Mouse (Mus musculus): Measurements from ENCODE around the gene Dctn1. TPM values are rescaled to one million over a fixed set of nuclear protein-coding genes. Genes with fewer than 3 reads are reported as not detected.

The Dctn1 gene
- total and polyA plus RNA-seq, 3 experiments = 51.6 to 243 (median 83.0) TPM

GRCm38 (mm10) chr6:83215002-83215666 lies 49.4 kb downstream of the Dctn1 start:
- peaks cover 12% of the 10 kb centered on the region for H3K27me3 ChIP-seq (ENCODE audit: insufficient read depth, low read length)
- no peaks in the 10 kb centered on the region for H3K9me3 ChIP-seq (replicated peaks)
- no peak overlapping the region for H3K4me3 ChIP-seq (ENCODE audit: low read depth, low read length)
- DNase-seq (ENCODE audit: low spot score) (peak; percentile 57), ATAC-seq (ENCODE audit: extremely low read depth, insufficient number of reproducible peaks, low FRiP score, poor library complexity, severe bottlenecking) (no peak)
- no peaks in the 10 kb centered on the region for H3K36me3 ChIP-seq (replicated peaks)
- TF ChIP-seq GATA2 (IDR thresholded peaks at IDR 0.05; ENCODE audit: borderline replicate concordance, low read depth, low read length) (no peak), CTCF (IDR thresholded peaks at IDR 0.05; ENCODE audit: low read depth, low read length) (peak; percentile 66)
- H3K4me1 ChIP-seq (ENCODE audit: insufficient read depth, low read depth, low read length) = no peaks in the 10 kb centered on the region

GRCm38 (mm10) chr6:83219814-83220213 lies 54.1 kb downstream of the Dctn1 start, which contains the start of gene Slc4a5:
TSS of gene Slc4a5 (plus strand) at chr6:83219828.
- H3K36me3 ChIP-seq (replicated peaks) = no peaks in the 10 kb centered on the region
- no peaks in the 10 kb centered on the region for H3K9me3 ChIP-seq (replicated peaks)
- no peak for DNase-seq (ENCODE audit: low spot score)
- H3K4me1 ChIP-seq (ENCODE audit: insufficient read depth, low read depth, low read length) = no peaks in the 10 kb centered on the region
- no peak for ATAC-seq (ENCODE audit: extremely low read depth, insufficient number of reproducible peaks, low FRiP score, poor library complexity, severe bottlenecking)
- TF ChIP-seq POLR2AphosphoS5 (IDR thresholded peaks at IDR 0.05; ENCODE audit: insufficient replicate concordance, low read depth, low read length) = no peak
- no peak for TF ChIP-seq GATA2 (IDR thresholded peaks at IDR 0.05; ENCODE audit: borderline replicate concordance, low read depth, low read length)
- no peak for TF ChIP-seq CTCF (IDR thresholded peaks at IDR 0.05; ENCODE audit: low read depth, low read length)
- no peak within 1 kb of the TSS for H3K4me3 ChIP-seq (ENCODE audit: low read depth, low read length)
- peaks cover 8% of the 10 kb centered on the region for H3K27me3 ChIP-seq (ENCODE audit: insufficient read depth, low read length)

GRCm38 (mm10) chr6:83231486-83231885 lies 65.8 kb downstream of the Dctn1 start:
- TF ChIP-seq GATA1 (IDR thresholded peaks at IDR 0.05; ENCODE audit: borderline replicate concordance, low read length) (no peak), CTCF (IDR thresholded peaks at IDR 0.05; ENCODE audit: low read depth, low read length) (no peak), POLR2AphosphoS5 (IDR thresholded peaks at IDR 0.05; ENCODE audit: insufficient replicate concordance, low read depth, low read length) (no peak), TAL1 (conservative IDR thresholded peaks at IDR 0.05; ENCODE audit: low read depth, low read length) (no peak), GATA2 (IDR thresholded peaks at IDR 0.05; ENCODE audit: borderline replicate concordance, low read depth, low read length) (no peak)

GRCm38 (mm10) chr6:83233306-83233705 lies 67.6 kb downstream of the Dctn1 start:
- peaks cover 44% of the 10 kb centered on the region for H3K27me3 ChIP-seq (ENCODE audit: insufficient read depth, low read length)
- DNase-seq (ENCODE audit: low spot score) (no peak), ATAC-seq (ENCODE audit: extremely low read depth, insufficient number of reproducible peaks, low FRiP score, poor library complexity, severe bottlenecking) (no peak)
- TF ChIP-seq GATA2 (IDR thresholded peaks at IDR 0.05; ENCODE audit: borderline replicate concordance, low read depth, low read length) (no peak), TAL1 (conservative IDR thresholded peaks at IDR 0.05; ENCODE audit: low read depth, low read length) (no peak), POLR2AphosphoS5 (IDR thresholded peaks at IDR 0.05; ENCODE audit: insufficient replicate concordance, low read depth, low read length) (no peak), CTCF (IDR thresholded peaks at IDR 0.05; ENCODE audit: low read depth, low read length) (no peak), GATA1 (IDR thresholded peaks at IDR 0.05; ENCODE audit: borderline replicate concordance, low read length) (no peak)
- H3K36me3 ChIP-seq (replicated peaks) = no peaks in the 10 kb centered on the region
- H3K4me3 ChIP-seq (ENCODE audit: low read depth, low read length) = no peak overlapping the region
- H3K4me1 ChIP-seq (ENCODE audit: insufficient read depth, low read depth, low read length) = peaks cover 7% of the 10 kb centered on the region; the same call in 1 of the 2 replicates
- H3K9me3 ChIP-seq (replicated peaks) = no peaks in the 10 kb centered on the region

More at GRCm38 (mm10) chr6:83231486-83231885, 65.8 kb downstream of the Dctn1 start:
- Histone ChIP-seq H3K4me3 (ENCODE audit: low read depth, low read length) (no peak overlapping the region), H3K27me3 (ENCODE audit: insufficient read depth, low read length) (peaks cover 40% of the 10 kb centered on the region), H3K9me3 (replicated peaks) (no peaks in the 10 kb centered on the region), H3K4me1 (ENCODE audit: insufficient read depth, low read depth, low read length) (peaks cover 7% of the 10 kb centered on the region; the same call in 1 of the 2 replicates), H3K36me3 (replicated peaks) (no peaks in the 10 kb centered on the region)
- DNase-seq (ENCODE audit: low spot score) = no peak
- ATAC-seq (ENCODE audit: extremely low read depth, insufficient number of reproducible peaks, low FRiP score, poor library complexity, severe bottlenecking) = no peak

- ATAC-seq (ENCODE audit: extremely low read depth, insufficient number of reproducible peaks, low FRiP score, poor library complexity, severe bottlenecking) = no peak
- no peak for TF ChIP-seq GATA1 (IDR thresholded peaks at IDR 0.05; ENCODE audit: borderline replicate concordance, low read length)
- no peak for TF ChIP-seq CTCF (IDR thresholded peaks at IDR 0.05; ENCODE audit: low read depth, low read length)
- TF ChIP-seq TAL1 (conservative IDR thresholded peaks at IDR 0.05; ENCODE audit: low read depth, low read length) = no peak
- no peak for TF ChIP-seq GATA2 (IDR thresholded peaks at IDR 0.05; ENCODE audit: borderline replicate concordance, low read depth, low read length)
- TF ChIP-seq POLR2AphosphoS5 (IDR thresholded peaks at IDR 0.05; ENCODE audit: insufficient replicate concordance, low read depth, low read length) = no peak
- H3K4me3 ChIP-seq (ENCODE audit: low read depth, low read length) = no peak overlapping the region; the same call in 1 of the 2 replicates
- no peaks in the 10 kb centered on the region for H3K9me3 ChIP-seq (replicated peaks)
- H3K36me3 ChIP-seq (replicated peaks) = no peaks in the 10 kb centered on the region
- no peak for DNase-seq (ENCODE audit: low spot score)
- peaks cover 7% of the 10 kb centered on the region; the same call in 1 of the 2 replicates for H3K4me1 ChIP-seq (ENCODE audit: insufficient read depth, low read depth, low read length)
- peaks cover 50% of the 10 kb centered on the region for H3K27me3 ChIP-seq (ENCODE audit: insufficient read depth, low read length)
Observed at GRCm38 (mm10) chr6:83234280-83234741, 68.6 kb downstream of the Dctn1 start.

- peaks cover 51% of the 10 kb centered on the region for H3K27me3 ChIP-seq (ENCODE audit: insufficient read depth, low read length)
- TF ChIP-seq CTCF (IDR thresholded peaks at IDR 0.05; ENCODE audit: low read depth, low read length) (no peak), POLR2AphosphoS5 (IDR thresholded peaks at IDR 0.05; ENCODE audit: insufficient replicate concordance, low read depth, low read length) (no peak), TAL1 (conservative IDR thresholded peaks at IDR 0.05; ENCODE audit: low read depth, low read length) (no peak), GATA2 (IDR thresholded peaks at IDR 0.05; ENCODE audit: borderline replicate concordance, low read depth, low read length) (no peak), GATA1 (IDR thresholded peaks at IDR 0.05; ENCODE audit: borderline replicate concordance, low read length) (no peak)
- DNase-seq (ENCODE audit: low spot score) = no peak
Observed at GRCm38 (mm10) chr6:83237123-83237522, 71.4 kb downstream of the Dctn1 start.

More at GRCm38 (mm10) chr6:83237123-83237522, 71.4 kb downstream of the Dctn1 start:
- no peaks in the 10 kb centered on the region for H3K36me3 ChIP-seq (replicated peaks)
- ATAC-seq (ENCODE audit: extremely low read depth, insufficient number of reproducible peaks, low FRiP score, poor library complexity, severe bottlenecking) = no peak
- peaks cover 7% of the 10 kb centered on the region; the same call in 1 of the 2 replicates for H3K4me1 ChIP-seq (ENCODE audit: insufficient read depth, low read depth, low read length)
- no peaks in the 10 kb centered on the region for H3K9me3 ChIP-seq (replicated peaks)
- H3K4me3 ChIP-seq (ENCODE audit: low read depth, low read length) = no peak overlapping the region

Data from G1E (cell line).